Mouse (Mus musculus): ENCODE measurements around the gene Zfp449. TPM values are rescaled to one million over a fixed set of nuclear protein-coding genes. Genes with fewer than 3 reads are reported as not detected.

Gene Zfp449
- 3.4 and 5.0 TPM in 2 replicates for polyA plus RNA-seq (2012; rRNA removed)

GRCm38 (mm10) chrX:56346176-56346931 lies at the start of gene Zfp449:
Gene Zfp449, plus strand, starts transcription at chrX:56346400.

DNA sequence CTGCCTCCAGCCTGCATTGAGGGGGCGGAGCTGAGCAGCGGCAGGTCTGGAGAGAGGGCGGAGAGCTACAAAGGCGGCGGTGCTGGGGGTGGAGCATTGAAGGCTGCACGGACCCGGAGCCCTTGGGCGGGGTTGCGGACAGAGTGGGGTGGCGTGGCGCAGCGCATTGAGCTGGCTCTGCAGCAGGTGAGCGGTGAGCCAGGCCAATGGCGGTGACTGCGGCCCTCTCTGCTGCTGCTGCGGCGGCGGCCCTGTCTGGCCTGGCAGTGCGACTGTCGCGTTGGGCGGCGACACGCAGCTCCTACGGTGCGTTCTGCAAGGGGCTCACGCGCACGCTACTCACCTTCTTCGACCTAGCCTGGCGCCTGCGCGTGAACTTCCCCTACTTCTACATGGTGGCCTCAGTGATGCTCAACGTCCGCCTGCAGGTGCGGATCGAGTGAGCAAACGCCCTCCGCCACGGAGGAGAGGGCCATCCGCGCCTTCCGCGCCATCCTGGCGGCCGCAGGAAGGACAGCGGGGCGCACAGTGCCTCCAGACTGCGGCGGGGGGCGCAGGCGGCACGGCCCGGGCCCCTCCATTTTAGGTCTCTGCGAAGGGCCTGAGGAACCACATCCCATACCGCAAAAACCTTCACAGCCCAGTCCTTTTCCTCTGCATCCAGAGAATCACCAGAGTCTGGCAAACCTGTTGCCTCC lies 28.4 kb downstream of the Zfp449 start, which contains the start of gene Smim10l2a:
Gene Smim10l2a, plus strand, starts transcription at position 156 of the 698 bp plus-strand sequence.

Other genes starting within 250 kb of the Zfp449 start
- 0.55 and 0.70 TPM in 2 replicates for gene 3830403N18Rik, start 209.8 kb upstream of the Zfp449 start, polyA plus RNA-seq (2012; rRNA removed)
- not detected in 2 replicates for gene Gm773, start 133.5 kb upstream of the Zfp449 start, polyA plus RNA-seq (2012; rRNA removed)
- 2.9 and 4.4 TPM in 2 replicates for gene Smim10l2a, start 28.2 kb downstream of the Zfp449 start, polyA plus RNA-seq (2012; rRNA removed)
- not detected in 2 replicates for gene Gm2174, start 101.6 kb downstream of the Zfp449 start, polyA plus RNA-seq (2012; rRNA removed)
- 66.9 and 83.0 TPM in 2 replicates for gene Ints6l, start 108.5 kb downstream of the Zfp449 start, polyA plus RNA-seq (2012; rRNA removed)
- gene Gm10477, start 178.3 kb downstream of the Zfp449 start, polyA plus RNA-seq (2012; rRNA removed): not detected in 2 replicates
- gene Gm648, start 203.2 kb downstream of the Zfp449 start, polyA plus RNA-seq (2012; rRNA removed): 0.06 and 0.14 TPM in 2 replicates

Data from central nervous system, embryonic 11.5 days (tissue).